Mouse (Mus musculus) brain, embryonic 18.5 days (tissue): ENCODE data around the gene Dnm3.

Experiments
- DNase-seq: peaks from one replicate; pipeline ENCODE4 v3.0.0-alpha.2; 2012; ENCODE audit warnings: low read depth, low spot score

Gene Dnm3

GRCm38 (mm10) chr1:162477246-162478209 lies at the start of gene Dnm3:
Dnm3 (minus strand) TSS chr1:162478034.
- peak; percentile 78 for DNase-seq

GRCm38 (mm10) chr1:162515116-162515515 lies 37.3 kb upstream of the Dnm3 start:
- no peak for DNase-seq

- no peak for DNase-seq
Observed at GRCm38 (mm10) chr1:162510013-162510356, 32.2 kb upstream of the Dnm3 start.

DNA sequence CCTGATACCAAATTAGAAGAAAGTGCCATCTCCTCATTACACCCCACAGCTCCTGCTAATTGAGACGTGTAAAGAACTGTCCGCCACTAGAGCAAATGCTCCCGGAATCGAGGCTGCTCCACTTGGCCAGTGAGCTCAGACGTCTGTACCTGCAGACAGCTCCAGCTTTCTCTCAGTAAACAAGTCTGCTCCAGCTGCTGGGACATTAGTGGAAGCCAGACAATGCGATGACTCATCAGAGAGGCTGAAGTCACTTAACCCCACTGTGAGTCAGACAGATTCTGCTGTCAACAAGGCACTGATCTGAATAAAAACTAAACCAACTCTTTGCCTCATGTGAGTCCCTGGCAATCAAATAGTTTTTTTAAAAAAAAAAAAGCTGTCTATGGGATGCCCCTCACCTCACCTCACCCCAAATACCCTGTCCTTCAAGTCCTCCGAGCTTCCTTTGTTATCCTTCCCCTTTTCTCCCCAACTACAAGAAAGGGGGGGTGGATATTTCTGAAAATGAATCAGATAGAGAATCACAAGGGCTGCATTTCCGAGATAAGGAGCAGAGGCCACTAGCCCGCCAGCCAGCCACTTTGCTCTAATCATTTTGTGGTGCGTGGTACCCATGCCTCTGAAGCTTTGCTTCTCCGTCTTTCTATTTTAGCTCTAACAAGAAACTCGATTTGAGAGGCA lies 31.6 kb upstream of the Dnm3 start:
- DNase-seq = no peak

GRCm38 (mm10) chr1:162508211-162509005 lies 30.6 kb upstream of the Dnm3 start:
- no peak for DNase-seq

DNA sequence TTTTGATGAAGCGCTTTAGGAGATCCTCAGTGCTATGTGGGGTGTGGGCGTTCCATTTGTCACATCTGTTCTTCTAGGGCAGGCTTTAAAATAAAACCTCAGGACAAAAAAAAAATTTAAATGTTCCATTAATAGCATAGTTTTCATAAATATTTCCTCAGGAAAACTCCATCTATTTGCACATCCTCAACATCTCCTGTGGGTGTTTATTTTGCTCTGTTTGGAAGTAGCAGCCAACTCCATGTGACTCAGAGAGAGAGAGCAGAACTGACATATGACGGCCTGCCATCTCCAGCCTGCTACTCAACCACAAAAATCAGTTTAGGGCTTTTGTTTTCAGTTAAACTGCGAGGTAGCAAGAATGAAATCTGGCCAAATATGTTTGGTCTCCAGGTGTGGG lies 28.7 kb upstream of the Dnm3 start:
- DNase-seq = no peak

- no peak for DNase-seq
Observed at GRCm38 (mm10) chr1:162505649-162506048, 27.8 kb upstream of the Dnm3 start.

- DNase-seq = no peak
Observed at GRCm38 (mm10) chr1:162476531-162477080, 1.2 kb downstream of the Dnm3 start.

DNA sequence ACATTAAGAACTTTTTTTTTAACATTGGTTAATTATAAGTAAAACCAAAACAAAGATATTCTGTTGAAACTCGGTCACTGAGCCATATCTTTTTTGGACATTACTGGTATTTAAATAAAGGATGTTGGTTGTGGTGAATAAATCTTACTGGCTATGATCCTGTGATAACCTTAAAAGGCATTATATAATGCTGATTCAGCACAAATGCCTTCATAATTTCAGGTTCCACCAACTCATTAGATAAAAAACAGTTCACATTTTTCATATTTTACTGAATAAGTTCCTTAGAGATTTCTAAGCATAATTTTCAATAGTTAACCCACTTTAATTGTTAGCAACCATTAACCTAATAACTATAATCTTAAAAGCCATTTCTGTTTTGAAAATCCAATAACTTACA lies 4.9 kb downstream of the Dnm3 start:
- no peak for DNase-seq

- no peak for DNase-seq
Observed at GRCm38 (mm10) chr1:162471089-162471488, 6.7 kb downstream of the Dnm3 start.

DNA sequence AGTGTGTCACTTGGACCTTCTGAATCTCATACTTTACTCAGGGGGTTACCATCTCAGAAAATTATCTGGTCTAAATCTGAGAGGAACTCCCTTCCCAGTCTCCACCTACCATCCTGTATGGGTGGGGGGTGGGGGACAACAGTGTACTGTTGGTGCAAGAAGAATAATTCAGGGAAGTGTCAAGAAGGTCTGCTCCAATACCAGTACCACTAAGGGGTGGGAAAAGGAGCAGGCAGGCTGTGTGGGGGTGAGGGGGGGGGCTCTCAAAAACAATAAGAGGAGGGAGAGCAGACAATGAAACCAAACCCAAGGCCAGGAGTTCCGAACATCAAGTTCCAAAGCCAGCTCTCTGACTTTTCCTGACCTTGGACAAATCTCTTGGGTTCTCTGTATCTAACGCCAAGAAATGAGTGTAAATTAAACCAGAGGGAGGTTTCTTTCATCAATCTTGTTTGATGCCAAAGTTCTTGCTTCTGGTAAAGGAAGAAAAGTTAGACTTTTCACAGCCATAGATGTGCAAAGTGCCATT lies 8.0 kb downstream of the Dnm3 start:
- DNase-seq = no peak

- DNase-seq = no peak
Observed at GRCm38 (mm10) chr1:162463676-162464075, 14.2 kb downstream of the Dnm3 start.

DNA sequence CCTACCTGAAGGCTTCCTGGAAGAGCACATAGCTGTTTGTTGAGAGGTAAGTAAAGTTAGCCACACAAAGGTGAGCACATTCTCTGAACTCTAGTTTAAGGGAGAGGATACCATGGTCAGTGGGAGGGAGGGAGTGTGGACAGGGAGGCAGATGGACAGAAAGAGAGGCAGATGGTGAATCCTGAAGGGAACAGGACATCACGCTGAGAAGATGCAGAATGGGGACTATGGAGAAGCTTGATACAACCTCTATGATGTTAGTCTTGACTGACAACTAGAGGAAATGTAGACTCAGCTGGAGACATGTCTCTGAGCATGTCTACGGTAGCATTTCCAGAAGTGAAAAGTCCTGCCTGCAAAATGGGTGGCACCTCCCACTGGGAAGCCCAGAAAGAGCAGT lies 19.1 kb downstream of the Dnm3 start:
- DNase-seq = no peak

- no peak for DNase-seq
Observed at GRCm38 (mm10) chr1:162456861-162457260, 21.0 kb downstream of the Dnm3 start.

DNA sequence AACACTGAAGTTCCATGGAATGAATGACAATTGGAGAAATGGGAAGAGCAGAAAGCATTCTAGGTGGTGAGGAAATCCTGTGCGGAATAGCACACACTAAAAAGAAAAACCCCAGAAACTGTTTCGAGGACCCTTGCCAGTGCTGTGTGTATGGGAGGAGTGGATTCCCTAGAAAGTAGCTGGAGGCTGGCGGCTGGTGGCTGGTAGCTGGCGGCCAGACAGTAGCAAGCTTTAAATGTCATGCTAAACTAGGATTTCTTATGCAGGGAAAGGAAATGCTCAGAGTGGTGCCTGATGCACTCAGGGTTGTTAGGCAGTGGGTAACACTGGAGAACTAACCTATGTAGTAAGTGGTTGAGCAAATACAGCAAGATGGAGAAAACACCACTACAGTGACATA lies 21.4 kb downstream of the Dnm3 start:
- DNase-seq = no peak

DNA sequence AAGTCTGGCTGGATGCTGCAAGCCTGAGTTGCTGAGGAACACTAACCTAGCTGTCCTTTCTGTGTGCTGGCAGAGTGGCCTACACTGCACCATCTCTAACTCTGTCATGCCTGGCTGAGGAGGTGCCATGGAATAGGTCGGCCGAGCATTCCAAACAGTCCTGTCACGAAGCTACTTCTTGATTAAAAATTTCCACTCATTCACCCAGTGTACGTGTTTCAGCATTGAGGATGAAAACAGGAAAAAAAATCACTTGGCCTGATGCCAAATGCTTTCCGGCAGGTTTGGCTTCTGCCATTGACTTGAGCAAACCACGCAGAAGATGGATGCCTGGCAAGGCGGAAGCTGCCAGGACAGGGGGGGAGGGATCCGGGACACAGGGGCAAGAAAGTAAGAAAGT lies 24.3 kb downstream of the Dnm3 start:
- no peak for DNase-seq

DNA sequence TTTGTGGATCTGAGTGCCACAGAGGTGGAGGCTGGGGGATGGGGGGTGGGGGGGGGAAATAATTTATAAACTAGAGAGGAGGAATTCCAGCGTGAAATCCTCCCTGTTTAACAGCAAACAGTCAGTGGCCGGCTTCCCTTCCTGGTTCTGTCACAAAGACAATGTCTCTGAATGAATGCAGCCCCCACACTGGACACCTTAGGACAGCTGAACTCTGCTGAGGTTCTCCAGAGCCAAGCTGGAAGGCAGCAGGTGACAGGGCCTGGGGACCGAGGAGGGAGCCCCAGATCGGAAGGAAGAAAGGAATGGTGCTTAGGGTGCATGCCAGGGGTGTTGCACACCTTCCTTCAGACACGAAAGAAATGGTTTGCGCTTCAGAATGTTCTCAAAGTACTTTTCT lies 24.8 kb downstream of the Dnm3 start:
- DNase-seq = no peak

- DNase-seq = no peak
Observed at GRCm38 (mm10) chr1:162449161-162449909, 28.5 kb downstream of the Dnm3 start.

- DNase-seq = no peak
Observed at GRCm38 (mm10) chr1:162444805-162445204, 33.0 kb downstream of the Dnm3 start.

DNA sequence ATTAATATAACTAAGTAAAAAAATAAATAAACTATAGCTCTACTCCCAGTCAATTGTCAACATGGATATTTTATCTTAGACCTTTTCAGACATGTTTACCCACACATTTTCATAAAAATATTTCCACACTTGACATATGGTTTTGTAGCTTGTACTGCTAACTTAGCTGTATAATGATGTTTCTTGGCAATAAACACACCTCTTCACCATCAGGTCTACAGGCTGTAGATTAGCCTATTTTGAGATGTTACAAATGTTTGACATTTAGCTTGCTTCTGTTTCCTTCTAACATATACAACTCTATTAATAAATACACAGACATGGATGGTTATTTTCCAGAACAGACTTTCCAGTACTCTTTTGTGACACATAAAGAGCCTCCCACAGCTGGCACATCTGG lies 38.3 kb downstream of the Dnm3 start:
- no peak for DNase-seq

GRCm38 (mm10) chr1:162436672-162437071 lies 41.2 kb downstream of the Dnm3 start:
- no peak for DNase-seq
